Mouse (Mus musculus): ENCODE measurements around the gene Ahcyl2.

Ahcyl2 gene

DNA sequence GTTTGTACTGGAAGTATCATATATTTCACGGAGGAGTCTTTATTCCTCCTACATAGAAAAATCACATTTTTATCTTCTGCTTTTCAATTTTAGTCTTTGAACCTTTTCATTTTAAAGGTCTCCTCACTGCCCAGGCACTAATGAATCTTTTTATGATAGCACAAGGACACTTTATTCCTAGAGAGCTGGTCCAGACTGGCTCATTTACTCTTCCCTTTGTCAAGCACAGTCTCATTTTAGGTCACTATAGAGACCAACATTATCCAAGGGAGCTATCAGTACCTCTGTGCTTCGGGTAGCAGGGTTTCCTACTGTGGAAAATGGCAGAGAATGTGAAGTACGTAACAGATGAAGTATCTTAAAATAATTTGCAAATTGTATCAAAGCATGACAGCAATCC, 190.9 kb downstream of the Ahcyl2 start:
- DNase-seq (ENCODE audit: extremely low read depth, low read depth, low spot score): no peak

DNA sequence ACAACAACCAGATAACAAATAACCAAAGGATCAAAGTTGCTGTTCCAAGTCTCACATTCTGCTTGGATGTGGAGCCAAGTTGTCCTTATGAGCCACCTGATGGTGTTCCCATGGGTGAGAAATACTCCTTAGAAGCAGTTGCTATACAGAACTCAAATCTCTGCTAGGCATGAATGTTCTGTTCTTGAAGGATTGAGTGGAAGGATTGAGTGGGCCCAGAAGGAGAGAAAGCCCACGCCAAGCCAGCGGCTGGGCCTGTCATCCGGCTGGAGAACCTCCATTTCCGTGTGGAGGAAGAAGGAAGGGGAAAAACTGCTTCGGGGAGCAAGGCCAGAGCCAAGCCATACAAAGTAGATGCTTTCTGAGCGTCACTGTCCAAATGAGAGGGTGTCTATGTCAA, 193.3 kb downstream of the Ahcyl2 start:
- DNase-seq (ENCODE audit: extremely low read depth, low read depth, low spot score): no peak
